Mouse (Mus musculus) midbrain, postnatal 0 days (tissue): Measurements from ENCODE around the gene Sars. TPM values are rescaled to one million over a fixed set of nuclear protein-coding genes. Genes with fewer than 3 reads are reported as not detected.

ENCODE experiments used
- ATAC-seq: fragments of 200-750 bp; cut with Nextera tagmentation; 2 replicates; pipeline ENCODE4 v1.8.0; 2017; ENCODE audit warnings: moderate number of reproducible peaks, mild to moderate bottlenecking, moderate TSS enrichment, moderate library complexity; ENCODE audit not compliant: low FRiP score
- DNase-seq: peaks from one replicate; pipeline ENCODE4 v3.0.0-alpha.2; 2015; ENCODE audit warnings: low spot score
- H3K27ac ChIP-seq: fragments of 300-500 bp; sonication (generic); 2 replicates; pipeline ENCODE4 v1.5.1; 2014; ENCODE audit warnings: low read depth, mild to moderate bottlenecking, low read length, mixed read lengths
- H3K27me3 ChIP-seq: fragments of 300-500 bp; sonication (generic); 2 replicates; pipeline ENCODE4 v1.6.1; 2014; ENCODE audit warnings: low read length, control low read depth, mixed read lengths; ENCODE audit not compliant: insufficient read depth
- H3K36me3 ChIP-seq: fragments of 300-500 bp; sonication (generic); 2 replicates; pipeline ENCODE4 v1.6.1; 2014; ENCODE audit warnings: low read length, control low read depth, mixed read lengths; ENCODE audit not compliant: insufficient read depth
- H3K4me1 ChIP-seq: fragments of 300-500 bp; sonication (generic); 2 replicates; pipeline ENCODE4 v1.6.1; 2014; ENCODE audit warnings: mild to moderate bottlenecking, control low read depth, antibody characterized with exemption, low read length, mixed read lengths; ENCODE audit not compliant: insufficient read depth
- H3K4me2 ChIP-seq: fragments of 300-500 bp; sonication (generic); 2 replicates; pipeline ENCODE4 v1.6.1; 2014; ENCODE audit warnings: low read depth, mild to moderate bottlenecking, low read length, mixed read lengths; ENCODE audit not compliant: poor library complexity, severe bottlenecking
- H3K4me3 ChIP-seq: fragments of 300-500 bp; sonication (generic); 2 replicates; pipeline ENCODE4 v1.5.1; 2014; ENCODE audit warnings: low read depth, mild to moderate bottlenecking, low read length, moderate library complexity
- H3K9ac ChIP-seq: fragments of 300-500 bp; sonication (generic); replicated peaks from 2 replicates; pipeline ENCODE4 v1.6.1; 2014; ENCODE audit warnings: mild to moderate bottlenecking, low read length, moderate library complexity, mixed read lengths; ENCODE audit not compliant: poor library complexity, severe bottlenecking
- H3K9me3 ChIP-seq: fragments of 300-500 bp; sonication (generic); 2 replicates; pipeline ENCODE4 v1.6.1; 2016; ENCODE audit warnings: low read length, control low read depth
- CTCF ChIP-seq: IDR thresholded peaks from 2 replicates; pipeline ENCODE4 v1.5.1; 2016; ENCODE audit warnings: antibody characterized with exemption, mild to moderate bottlenecking
- WGBS: fragments of 180-500 bp; shearing (Covaris S2); extraction: QIAGEN DNeasy Blood & Tissue Kit; methylation state at CpG from one replicate; pipeline ENCODE4 v1.1.7; 2014; 5-methylcytosine and 5-hydroxymethylcytosine counted together
- polyA plus RNA-seq: library from polyadenylated mRNA; unstranded; fragments of >200 nt; fragmentation: Nextera tagmentation; extraction: Ambion mirVana; gene quantifications from 2 replicates; pipeline ENCODE4 v1.2.1, GENCODE M21; 2015
- total RNA-seq: library from RNA; depleted of rRNA; stranded (reverse); fragments of >200 nt; gene quantifications from 2 replicates; pipeline ENCODE4 v1.2.3, GENCODE M21; 2014

The Sars gene
- total and polyA plus RNA-seq, 2 experiments from 2014 or later, result 160 to 223 TPM

- 28% methylated on average over 6 of the region's 6 CpGs for WGBS
- no peak overlapping the region for H3K27ac ChIP-seq
- peaks cover 29% of the 10 kb centered on the region for H3K36me3 ChIP-seq
- peak; percentile 33 for DNase-seq
- H3K4me1 ChIP-seq, result peaks cover 5% of the 10 kb centered on the region; the same call in 1 of the 2 replicates
- H3K4me2 ChIP-seq, result no peak overlapping the region
- ATAC-seq, result no peak
- H3K9ac ChIP-seq, result no peak overlapping the region; the same call in 1 of the 2 replicates
- TF ChIP-seq CTCF, result no peak
- no peaks in the 10 kb centered on the region for H3K27me3 ChIP-seq
- no peak overlapping the region for H3K4me3 ChIP-seq
- H3K9me3 ChIP-seq, result no peaks in the 10 kb centered on the region
Observed at GRCm38 (mm10) chr3:108423006-108423405, 22.0 kb downstream of the Sars start.

GRCm38 (mm10) chr3:108415831-108416223 is 29.2 kb downstream of the Sars start:
- Histone ChIP-seq H3K4me3 (peak overlapping the region; percentile 84), H3K27ac (peak overlapping the region; percentile 96), H3K4me2 (peak overlapping the region; percentile 76), H3K4me1 (peaks cover 22% of the 10 kb centered on the region), H3K27me3 (no peaks in the 10 kb centered on the region), H3K9me3 (no peaks in the 10 kb centered on the region), H3K36me3 (peaks cover 23% of the 10 kb centered on the region), H3K9ac (peak overlapping the region; percentile 94)
- ATAC-seq (peak; percentile 90), DNase-seq (peak; percentile 95)
- WGBS, result under 1% methylated on average over 44 of the region's 48 CpGs
- TF ChIP-seq CTCF, result peak; percentile 42

- DNase-seq, result peak; percentile 60
- Histone ChIP-seq H3K27me3 (no peaks in the 10 kb centered on the region), H3K9me3 (no peaks in the 10 kb centered on the region), H3K4me1 (peaks cover 29% of the 10 kb centered on the region), H3K4me3 (peak within 1 kb of the TSS; percentile 84), H3K36me3 (peaks cover 23% of the 10 kb centered on the region), H3K27ac (peak within 1 kb of the TSS; percentile 96), H3K4me2 (peak within 1 kb of the TSS; percentile 76), H3K9ac (peak within 1 kb of the TSS; percentile 94)
- TF ChIP-seq CTCF, result no peak
- peak; percentile 44 for ATAC-seq
- WGBS, result 4% methylated on average over 60 of the region's 67 CpGs
Observed at GRCm38 (mm10) chr3:108414857-108415830, 29.9 kb downstream of the Sars start, which contains the start of gene Celsr2. Gene Celsr2 (minus strand): TSS chr3:108415552.

- no peak overlapping the region for H3K4me3 ChIP-seq
- no peak overlapping the region for H3K4me2 ChIP-seq
- peaks cover 23% of the 10 kb centered on the region for H3K36me3 ChIP-seq
- no peak overlapping the region for H3K9ac ChIP-seq
- no peak overlapping the region for H3K27ac ChIP-seq
- H3K4me1 ChIP-seq, result peaks cover 34% of the 10 kb centered on the region
- DNase-seq (no peak), ATAC-seq (no peak)
- TF ChIP-seq CTCF, result no peak
- WGBS, result 98% methylated on average over 35 of the region's 35 CpGs
- H3K9me3 ChIP-seq, result no peaks in the 10 kb centered on the region
- H3K27me3 ChIP-seq, result no peaks in the 10 kb centered on the region
Observed at GRCm38 (mm10) chr3:108413634-108414360, 31.2 kb downstream of the Sars start.

GRCm38 (mm10) chr3:108411754-108412121 is 33.3 kb downstream of the Sars start:
- peak overlapping the region; percentile 63 for H3K4me2 ChIP-seq
- 14% methylated on average over 8 of the region's 8 CpGs for WGBS
- H3K9ac ChIP-seq, result peak overlapping the region; percentile 67
- peak; percentile 42 for ATAC-seq
- no peaks in the 10 kb centered on the region for H3K9me3 ChIP-seq
- peak overlapping the region; percentile 30 for H3K4me3 ChIP-seq
- H3K4me1 ChIP-seq, result peaks cover 34% of the 10 kb centered on the region
- peak overlapping the region; percentile 72 for H3K27ac ChIP-seq
- H3K36me3 ChIP-seq, result peaks cover 25% of the 10 kb centered on the region
- no peaks in the 10 kb centered on the region for H3K27me3 ChIP-seq
- DNase-seq, result peak; percentile 91
- TF ChIP-seq CTCF, result no peak
